Mouse (Mus musculus) ovary, postnatal 10 days (tissue): ENCODE data around the gene Gm45233.
"Not testable (repeated sequence)": the region's sequence is repeated elsewhere in the genome, so short reads cannot be mapped to it uniquely, and the experiment has no call there.

Source experiments
- DNase-seq: peaks from one replicate; pipeline ENCODE4 v3.0.0; 2022; ENCODE audit warnings: low spot score

The Gm45233 gene

DNA sequence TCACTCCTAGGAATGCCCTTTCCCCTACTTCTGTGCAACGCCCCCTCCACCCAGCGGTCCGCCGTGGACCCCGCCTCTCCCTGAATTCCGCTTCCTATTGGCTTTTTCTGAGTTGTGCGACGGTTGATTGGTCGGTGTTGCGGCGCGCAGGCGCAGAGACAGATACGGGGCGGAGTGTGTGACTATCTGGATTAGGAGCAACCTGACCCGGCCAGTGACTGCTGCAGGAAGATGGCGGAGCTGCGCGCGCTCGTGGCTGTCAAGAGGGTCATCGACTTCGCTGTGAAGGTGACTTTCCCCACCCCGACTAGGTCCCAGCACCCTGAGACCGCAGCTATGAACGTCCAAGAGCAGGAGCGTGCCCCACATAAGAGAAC is at the start of gene Gm45233, which contains the start of gene Etfb:
Gm45233 (plus strand) TSS at position 212 of the 377 bp plus-strand sequence.
Etfb (plus strand) TSS at position 167 of the 377 bp plus-strand sequence.
- DNase-seq = peak; percentile 87

DNA sequence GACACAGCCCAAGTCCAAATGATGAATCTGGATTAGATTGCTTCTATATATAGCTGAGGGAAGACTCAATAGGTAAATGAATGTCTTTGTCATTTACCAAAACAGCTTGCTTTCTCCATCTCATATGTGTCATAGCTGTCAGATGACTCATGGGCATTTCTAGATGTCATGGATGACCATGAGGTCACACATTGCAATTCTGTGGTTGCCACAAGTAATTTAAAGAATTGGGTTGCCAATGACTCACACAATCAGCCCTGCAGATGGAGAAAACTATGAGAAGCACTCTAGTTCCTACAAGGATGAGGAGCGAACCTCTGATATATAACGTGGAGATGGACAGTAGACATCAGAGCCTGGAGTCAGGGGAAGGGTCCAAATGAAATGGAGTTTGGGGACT is 44.4 kb upstream of the Gm45233 start:
- DNase-seq = no peak

DNA sequence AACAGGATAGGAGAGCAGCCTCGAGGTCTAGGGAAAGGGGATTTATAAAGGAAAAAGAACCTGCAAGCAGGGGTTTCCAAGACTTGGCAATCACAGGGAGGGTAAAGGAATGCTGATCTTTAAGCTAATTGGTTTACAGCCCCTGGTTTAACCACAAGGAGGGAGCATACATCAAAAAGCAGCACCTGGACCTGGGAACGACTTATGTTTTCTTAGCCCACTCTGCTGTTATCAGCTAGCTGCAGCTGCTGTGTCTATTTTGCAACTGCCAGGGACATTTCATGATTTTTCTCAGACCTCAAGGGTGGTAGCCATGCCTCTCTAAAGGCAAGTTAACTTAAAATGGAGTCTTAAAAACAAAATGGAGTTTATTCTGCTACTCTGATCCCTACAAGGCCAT is 41.2 kb upstream of the Gm45233 start:
- no peak for DNase-seq

DNA sequence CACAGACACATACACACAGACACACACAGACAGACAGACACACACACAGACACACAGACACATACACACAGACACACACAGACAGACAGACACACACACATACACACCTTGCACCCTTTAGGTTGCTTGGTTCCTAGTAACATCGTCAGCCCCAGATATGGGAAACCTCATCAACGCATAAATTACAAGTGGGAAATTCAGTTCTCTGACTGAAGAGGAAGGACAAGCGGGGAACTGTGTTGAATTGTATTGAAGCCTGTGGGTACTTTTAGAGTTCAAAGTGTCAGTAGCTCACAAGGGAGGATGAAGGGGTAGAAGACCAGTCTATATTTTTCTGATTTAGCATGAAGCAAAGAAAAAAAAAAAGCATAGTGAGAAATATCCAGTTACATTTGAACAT is 36.4 kb upstream of the Gm45233 start:
- no peak for DNase-seq

DNA sequence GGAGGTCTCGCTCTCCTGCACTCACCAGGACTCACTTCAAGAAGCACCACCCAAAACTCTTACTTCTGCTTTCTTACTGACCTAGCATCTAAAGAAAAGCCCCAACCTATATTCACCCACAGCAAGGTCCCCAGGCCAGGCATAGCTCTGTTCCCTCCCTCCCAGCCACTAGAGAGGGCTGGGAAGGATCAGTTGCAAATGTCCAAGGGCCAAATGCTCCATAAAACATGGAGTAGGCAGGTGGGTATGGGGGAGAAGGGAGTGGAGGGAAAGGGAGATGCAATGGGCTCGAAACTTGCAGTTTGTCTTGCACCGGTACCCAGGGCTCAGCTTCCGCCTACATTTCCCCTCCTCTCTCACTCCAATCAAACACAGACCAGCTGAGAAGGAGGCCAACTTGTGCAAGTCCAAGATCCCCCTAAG is 35.8 kb upstream of the Gm45233 start, which contains the start of gene Siglecg:
Siglecg (plus strand) TSS at position 74 of the 423 bp plus-strand sequence.
- DNase-seq = no peak

DNA sequence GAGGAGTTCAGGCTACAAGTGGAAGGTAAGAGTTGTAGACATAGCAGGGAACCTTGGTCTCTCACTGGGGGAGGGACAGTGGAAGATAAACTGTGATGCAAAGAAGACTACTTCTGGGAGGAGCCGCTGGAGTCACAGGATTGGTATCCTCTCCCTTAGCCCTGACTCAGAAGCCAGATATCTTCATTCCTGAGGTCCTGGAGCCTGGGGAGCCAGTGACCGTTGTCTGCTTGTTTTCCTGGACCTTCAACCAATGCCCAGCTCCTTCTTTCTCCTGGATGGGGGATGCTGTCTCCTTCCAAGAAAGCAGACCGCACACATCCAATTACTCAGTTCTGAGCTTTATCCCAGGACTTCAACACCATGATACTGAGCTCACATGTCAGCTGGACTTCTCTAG is 34.8 kb upstream of the Gm45233 start:
- DNase-seq = no peak

DNA sequence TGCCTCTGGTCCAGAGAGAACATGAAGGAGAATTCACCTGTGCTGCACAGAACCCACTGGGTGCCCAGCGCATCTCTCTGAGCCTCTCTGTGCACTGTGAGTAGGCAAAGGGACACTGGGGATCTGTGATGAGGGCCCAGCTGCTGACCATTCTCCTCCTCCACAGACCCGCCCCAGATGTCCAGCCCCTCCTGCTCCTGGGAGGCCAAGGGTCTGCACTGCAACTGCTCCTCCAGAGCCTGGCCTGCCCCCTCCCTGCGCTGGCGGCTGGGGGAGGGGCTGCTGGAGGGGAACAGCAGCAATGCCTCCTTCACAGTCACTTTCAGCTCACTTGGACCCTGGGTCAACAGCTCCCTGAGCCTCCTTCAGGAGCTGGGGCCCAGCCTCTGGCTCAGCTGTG is 32.2 kb upstream of the Gm45233 start:
- not testable (repeated sequence) for DNase-seq

DNA sequence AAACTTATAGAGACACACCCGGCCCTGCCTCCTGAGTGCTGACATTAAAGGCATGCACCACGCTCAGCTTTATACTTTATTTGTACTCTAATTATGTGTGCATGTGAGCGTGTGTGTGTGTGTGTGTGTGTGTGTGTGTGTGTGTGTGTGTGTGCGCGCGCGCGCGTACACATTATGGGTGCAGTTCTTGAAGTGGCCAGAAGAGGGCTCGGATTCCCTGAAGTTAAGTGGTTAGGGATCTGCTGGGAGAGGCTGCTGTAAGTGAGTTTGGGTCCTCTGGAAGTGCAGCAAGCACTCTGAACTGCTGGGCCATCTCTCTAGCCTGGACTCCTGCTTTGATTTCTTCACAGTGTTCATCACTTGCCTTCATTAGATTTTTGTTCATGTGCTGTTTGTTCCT is 26.6 kb upstream of the Gm45233 start:
- no peak for DNase-seq

DNA sequence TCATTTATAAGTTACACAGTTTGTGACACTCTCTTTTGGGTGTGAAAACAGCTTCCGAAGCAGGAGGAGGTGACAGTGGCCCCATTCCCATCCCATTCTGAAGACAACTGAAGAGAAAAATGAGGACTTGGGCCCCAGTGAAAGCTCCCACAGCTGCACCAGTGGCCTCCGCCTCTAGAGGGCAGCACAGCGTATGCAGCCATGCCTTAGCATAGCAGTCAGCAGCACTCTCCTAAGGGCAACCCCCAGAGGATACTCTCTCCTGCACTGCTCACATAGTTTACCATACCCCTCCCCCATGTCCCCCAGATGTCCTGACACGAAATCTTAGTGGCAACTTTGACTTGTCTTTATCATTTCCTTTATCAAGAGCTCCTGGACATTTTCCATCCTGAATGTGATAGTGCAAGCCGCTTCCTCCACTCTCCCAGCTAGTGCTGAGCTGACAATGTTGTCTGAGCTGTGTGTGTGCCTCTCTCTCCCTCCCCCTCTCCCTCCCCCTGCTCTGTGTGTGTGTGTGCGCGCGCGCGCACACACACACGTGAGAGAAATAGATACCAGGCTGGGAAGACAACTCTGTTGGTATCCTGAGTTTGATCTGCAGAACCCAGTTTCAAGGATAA is 20.8 kb upstream of the Gm45233 start:
- DNase-seq = peak; percentile 79

DNA sequence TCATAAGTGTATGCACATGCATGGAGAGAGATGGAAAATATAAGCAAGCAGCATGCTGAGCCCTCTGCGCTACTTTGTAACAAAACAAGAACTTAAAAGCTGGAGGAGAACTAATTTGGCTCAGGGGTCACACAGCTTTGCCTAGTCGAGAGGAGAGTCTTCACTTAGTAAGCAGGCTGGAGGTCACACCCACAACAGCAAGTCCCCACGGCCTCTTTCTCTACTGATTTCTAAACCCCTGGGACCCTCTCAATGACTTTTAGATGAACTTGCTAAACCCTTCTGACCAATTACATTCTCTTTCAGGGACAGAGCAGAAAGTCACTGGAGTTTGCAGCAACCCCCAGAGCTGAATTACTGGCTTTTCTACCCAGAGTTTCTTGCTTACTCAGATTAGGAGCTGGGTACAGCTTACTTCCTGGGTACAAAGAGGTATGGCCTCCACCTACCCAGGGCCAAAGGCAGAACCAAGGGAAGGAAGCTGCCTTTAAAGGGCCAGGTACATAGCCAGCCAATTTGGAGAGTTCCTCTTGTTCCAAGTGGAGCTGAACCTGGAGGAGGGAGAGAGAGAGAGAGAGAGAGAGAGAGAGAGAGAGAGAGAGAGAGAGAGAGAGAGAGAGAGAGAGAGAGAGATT is 19.8 kb upstream of the Gm45233 start:
- no peak for DNase-seq

DNA sequence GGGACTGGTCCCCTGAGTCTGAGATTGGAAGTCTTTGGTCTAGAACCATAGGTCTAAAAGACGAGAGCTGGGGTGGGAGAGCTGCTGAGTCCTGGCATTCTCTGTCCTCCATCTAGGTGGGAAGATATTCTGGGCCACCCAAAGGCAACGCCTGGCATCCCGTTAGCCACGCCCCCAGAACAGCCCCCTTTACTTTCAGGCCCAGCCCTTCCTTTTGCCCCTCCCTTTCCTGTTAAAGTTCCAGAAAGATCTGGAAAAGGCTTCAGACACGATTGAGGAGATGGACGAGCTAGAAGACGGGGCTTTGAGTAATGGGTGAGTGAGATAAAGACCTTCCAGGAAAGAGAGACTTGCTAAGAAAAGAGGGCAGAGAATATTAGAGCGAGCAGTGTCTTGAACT is 16.5 kb upstream of the Gm45233 start, which contains the start of gene Lim2:
Lim2 (plus strand) TSS at position 265 of the 400 bp plus-strand sequence.
- DNase-seq = no peak

DNA sequence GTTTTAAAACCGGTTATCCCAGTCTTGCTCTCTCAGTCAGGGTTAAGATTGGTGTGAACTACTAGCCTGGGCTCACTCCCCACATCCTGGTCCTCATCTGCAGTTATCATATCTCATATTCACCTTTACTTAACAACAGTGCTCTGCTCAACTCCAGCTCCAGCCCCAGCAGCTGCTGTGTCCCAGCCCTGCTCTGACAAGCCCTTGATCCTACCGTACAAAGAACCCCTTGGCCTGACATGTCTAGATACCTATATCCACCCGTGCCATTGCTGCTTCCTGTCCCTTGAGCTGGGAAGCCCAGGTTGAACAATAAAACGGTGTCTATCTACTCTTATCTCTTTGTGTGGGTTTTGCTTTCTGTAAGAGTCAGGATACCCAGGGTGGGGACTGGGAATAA is 14.4 kb upstream of the Gm45233 start:
- DNase-seq = no peak

DNA sequence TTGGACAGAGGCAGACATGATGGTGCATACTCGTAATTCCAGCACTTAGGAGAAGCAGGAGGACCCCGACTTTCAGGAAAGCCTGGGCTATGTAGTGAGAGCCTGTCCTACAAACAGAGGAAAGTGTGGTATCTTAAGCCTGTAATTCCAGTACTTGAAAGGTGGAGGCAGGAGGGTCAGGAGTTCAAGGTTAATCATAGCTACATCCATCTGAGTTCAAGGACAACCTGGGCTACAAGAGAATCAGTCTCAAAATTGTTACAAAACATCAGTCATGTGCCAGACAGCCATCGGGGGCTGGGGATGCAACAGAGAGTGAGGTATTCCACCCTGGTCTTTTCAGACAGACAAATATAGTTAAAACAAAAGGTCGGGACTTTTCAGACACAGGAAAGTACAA is 11.0 kb upstream of the Gm45233 start:
- DNase-seq = no peak

DNA sequence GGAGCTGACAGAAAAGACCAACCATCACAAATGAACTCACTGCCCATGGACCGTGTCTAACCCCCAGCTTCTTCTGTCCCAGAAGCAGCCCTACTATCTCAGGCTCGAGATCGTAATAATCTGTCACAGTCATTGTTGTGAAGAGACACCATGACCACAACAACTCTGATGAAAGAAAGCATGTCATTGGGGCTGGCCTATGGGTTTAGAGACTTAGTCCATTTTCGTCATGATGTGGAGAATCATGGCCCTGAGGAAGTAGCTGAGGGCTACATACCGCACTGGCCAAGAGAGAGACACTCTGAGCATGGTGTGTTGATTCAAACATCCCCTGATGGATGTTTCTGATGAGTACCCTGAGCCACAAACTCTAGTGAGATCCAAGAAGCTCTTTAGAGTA is 9.3 kb upstream of the Gm45233 start:
- no peak for DNase-seq

DNA sequence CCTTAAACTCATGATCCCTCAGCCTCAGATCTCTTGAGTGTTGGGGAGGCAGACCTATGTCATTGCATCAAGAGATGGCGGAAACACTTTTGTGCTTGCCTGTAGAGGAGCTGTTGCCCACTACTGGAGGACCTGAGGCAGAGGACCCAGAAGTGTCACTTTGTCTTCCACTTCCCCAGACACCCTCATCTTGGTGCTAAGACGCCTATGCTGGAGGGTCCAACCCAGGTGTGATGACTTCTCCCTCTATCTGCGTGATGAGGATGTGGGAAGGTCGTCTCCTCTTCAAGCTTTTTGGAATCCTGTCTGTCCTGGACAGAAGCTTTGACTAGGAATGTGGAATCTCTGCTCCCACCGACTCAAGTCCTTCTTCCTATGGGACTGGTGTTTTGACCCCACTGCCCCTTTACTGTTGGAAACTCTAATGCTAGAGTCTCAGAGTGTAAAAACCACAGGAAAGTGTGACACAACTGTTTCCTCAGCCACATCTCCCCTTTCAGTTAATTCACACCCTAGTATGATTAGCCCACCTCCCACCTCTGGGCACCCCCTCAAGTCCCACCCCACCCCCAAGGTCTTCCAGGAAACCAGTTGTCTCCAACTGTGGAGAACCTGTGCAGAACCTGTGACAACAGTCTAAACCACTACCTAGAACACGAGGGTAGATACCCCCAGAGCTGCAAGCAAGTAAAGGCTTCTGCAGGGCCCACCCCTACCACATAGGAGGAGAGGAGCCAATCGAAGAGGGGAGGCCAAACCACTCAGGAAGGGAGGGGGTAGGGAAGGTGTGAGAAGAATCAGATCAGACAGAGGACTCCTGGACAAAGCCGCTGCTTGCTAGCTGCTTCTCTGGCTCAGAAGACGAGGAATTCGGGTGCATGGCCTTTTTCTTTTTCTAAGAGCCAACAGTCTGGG is 7.3 kb upstream of the Gm45233 start, which contains the start of gene Nkg7:
Nkg7 (plus strand) TSS at position 733 of the 915 bp plus-strand sequence.
- no peak for DNase-seq

DNA sequence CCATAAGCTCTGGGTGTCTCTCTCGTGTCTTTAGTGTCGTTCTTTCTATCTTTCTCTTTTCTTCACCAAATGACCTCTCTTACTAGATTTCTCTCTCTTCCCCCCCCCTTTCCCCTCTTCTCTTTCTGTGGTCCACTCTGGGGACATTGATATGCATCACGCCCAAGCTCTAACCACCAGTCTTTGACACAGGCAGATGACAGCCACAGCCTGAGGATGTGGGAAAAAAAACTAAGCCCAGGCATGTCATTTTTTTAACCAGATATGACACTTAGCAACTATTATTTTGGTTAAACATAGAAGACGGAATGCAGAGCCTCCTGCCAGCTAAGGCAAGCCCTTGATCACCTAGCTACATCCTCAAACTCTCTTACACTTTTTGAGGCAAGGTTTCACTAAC is 5.3 kb upstream of the Gm45233 start:
- DNase-seq = no peak

DNA sequence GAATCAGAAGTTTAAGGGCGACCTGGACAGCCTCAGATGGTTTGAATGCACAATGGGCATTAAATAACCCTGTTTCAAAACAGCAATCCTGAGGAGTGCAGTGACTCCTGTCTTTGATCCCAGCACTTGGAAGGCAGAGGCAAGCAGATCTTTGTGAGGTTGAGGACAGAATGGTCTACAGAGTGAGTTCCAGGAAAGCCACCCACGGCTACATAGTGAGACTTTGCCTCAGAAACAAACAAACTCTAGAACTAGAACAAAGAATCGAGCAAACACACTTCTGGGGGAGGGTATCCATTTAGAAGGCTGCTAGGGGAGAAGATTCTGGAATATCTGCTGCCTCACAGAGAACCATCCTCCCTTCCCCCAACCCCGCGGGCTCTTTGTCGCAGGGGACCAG is 3.4 kb upstream of the Gm45233 start, which contains the start of gene Cldnd2:
Cldnd2 (plus strand) TSS at position 301 of the 400 bp plus-strand sequence.
- no peak for DNase-seq

DNA sequence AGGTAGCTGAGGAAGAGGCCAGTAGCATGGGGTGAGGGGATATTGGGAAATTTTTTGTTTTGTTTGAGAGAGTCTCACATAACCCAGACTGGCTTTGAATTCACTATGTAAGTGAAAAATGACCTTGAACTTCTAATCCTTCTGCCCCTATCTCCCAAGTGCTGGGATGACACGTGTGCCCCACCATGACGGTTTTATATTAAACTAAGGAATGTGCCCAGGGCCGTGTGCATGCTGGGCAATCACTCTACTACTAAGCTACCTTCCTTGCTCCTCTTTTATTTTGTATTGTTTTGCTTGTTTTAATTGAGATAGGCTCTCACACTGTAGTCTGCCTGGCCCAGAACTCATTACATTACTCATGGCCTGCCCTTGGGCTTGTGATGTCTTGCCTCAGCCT is 2.9 kb upstream of the Gm45233 start:
- no peak for DNase-seq

DNA sequence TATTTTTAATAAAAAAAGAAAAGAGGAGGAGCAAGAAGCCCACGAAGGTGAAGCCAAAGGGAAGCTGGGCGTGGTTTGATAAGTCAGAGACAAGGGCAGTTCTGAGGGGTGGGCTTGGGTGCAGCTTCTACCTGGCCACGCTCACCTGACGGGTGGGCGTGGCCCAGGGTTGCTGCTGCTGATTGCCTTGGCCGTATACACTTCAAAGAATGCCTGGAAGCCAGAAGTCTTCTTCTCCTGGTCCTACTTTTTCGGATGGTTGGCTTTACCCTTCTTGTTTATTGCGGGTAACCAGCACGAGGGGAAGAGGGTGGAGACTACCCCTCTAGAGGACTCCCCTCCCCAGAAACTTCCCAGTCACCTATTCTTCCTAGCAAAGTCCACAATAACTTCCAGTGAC is 1.2 kb upstream of the Gm45233 start:
- DNase-seq = no peak

DNA sequence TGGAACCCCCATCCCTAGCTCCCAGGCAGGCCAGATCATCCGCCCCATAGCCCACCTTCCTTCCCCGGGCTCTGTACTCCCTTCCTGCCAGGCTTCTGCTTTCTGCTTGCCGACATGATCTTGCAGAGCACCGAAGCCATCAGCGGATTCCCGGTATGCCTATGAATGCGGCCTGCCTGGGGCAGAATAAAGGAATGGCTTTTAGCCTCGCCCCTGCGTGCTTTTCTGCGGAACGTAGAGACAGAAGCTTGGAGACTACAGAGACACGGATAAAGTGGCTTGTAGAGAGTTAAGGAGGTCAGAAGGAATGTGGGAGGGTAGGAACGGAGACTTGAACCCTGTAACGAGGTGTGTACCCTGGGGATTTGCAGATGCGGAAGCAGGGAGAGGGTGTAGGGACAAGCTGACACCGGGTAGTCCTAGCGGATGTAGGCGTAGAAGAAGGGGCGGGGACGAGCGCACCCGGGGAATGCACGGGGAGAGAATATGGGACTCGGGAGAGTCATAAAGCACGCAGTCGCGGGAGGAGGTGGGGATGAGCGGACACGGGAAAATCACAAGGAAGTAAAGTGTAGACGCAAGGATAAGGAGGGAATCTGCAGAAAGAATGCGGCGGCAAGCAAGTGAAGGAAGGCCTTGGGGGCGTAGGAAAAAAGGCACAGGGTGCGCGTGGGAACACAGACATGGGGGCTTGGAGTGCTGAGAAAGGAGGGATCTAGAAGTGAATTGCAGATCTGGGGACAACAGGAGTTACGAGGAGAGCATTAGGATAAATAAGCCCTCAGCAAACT is 607 bp upstream of the Gm45233 start:
- DNase-seq = peak; percentile 66

DNA sequence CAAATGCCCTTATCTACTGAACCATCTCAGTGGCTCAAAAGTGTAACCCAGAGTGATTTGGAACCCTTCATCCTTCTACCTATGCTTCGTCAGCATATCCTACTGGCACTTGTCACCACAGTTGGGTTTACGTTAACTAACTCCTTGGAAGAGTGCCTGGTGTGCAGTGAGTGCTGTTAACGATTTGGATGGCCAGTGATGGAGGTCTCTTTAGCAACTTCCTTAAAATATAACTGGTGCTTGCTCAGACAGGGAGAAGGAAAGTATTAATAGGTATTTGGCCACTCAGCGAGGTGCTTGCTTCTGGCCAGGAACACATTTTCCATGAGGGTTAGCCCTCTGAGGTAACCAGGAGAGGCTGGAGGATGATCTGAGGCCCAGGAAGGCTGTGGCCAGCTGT is 3.9 kb downstream of the Gm45233 start:
- DNase-seq = no peak

DNA sequence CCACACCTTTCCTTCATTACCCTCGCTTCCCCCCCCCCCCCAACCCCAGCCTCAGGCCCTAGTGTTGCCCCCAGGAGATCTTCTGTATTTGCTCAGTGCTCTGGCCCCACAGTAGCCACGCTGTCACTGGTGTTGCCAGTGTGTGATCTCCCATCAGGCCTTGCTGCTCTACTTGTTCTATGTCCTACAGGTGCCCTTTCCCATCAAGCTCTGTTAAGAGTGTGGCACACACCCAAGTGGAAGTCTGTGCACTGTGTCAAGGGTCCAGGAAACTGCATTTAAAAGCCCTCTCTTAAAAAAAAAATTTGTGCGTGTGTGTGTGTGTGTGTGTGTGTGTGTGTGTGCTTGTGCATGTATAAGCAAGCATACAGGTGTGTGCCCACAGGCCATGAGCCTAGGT is 4.3 kb downstream of the Gm45233 start:
- no peak for DNase-seq
